In genomic region chr11:94937335-94937781, GRCm38 (mm10) we compare ENCODE assay signal across 9 mouse cellular contexts. TPM values are rescaled to one million over a fixed set of nuclear protein-coding genes. Genes with fewer than 3 reads are reported as not detected.
DNase-seq lines count a peak whose midpoint lies in the region; ATAC-seq and TF ChIP-seq lines count a peak whose summit lies in the region.
"Had no signal": no experiment of that assay in that cellular context is flagged by ENCODE, and none has a peak within 500 bp of the region (broad histone marks: within the 10 kb centered on the region; RNA-seq: fewer than 3 reads in every experiment).

No protein-coding gene starts in this region.

- TF ChIP-seq CTCF in lung, embryonic 14.5 days (IDR thresholded peaks at IDR 0.05; ENCODE audit: low read depth): no peak

- H3K9me3 ChIP-seq in lung, embryonic 14.5 days (ENCODE audit: low read depth, low read length): no peaks in the 10 kb centered on the region
- H3K9me3 ChIP-seq in embryonic facial prominence, embryonic 13.5 days: no peaks in the 10 kb centered on the region
- no peaks in the 10 kb centered on the region for H3K9me3 ChIP-seq in hindbrain, embryonic 10.5 days
- H3K9me3 ChIP-seq in limb, embryonic 14.5 days (ENCODE audit: control insufficient read depth, low read length): no peaks in the 10 kb centered on the region

- H3K27ac ChIP-seq in lung, embryonic 14.5 days (ENCODE audit: low read depth): peak overlapping the region; percentile 96
- peak overlapping the region; percentile 98 for H3K27ac ChIP-seq in embryonic facial prominence, embryonic 13.5 days
- peak overlapping the region; percentile 29; the same call in 1 of the 2 replicates for H3K27ac ChIP-seq in hindbrain, embryonic 10.5 days
- peak overlapping the region; percentile 93 for H3K27ac ChIP-seq in limb, embryonic 14.5 days (replicated peaks; ENCODE audit: low read depth, low read length)

- peaks cover 46% of the 10 kb centered on the region for H3K36me3 ChIP-seq in lung, embryonic 14.5 days (ENCODE audit: insufficient read depth)
- peaks cover 43% of the 10 kb centered on the region for H3K36me3 ChIP-seq in embryonic facial prominence, embryonic 13.5 days
- H3K36me3 ChIP-seq in hindbrain, embryonic 10.5 days: no peaks in the 10 kb centered on the region
- H3K36me3 ChIP-seq in limb, embryonic 14.5 days (ENCODE audit: control insufficient read depth, insufficient read depth, low read length): peaks cover 46% of the 10 kb centered on the region

- H3K27me3 ChIP-seq in lung, embryonic 14.5 days (ENCODE audit: insufficient read depth, low read length): no peaks in the 10 kb centered on the region; the same call in 1 of the 2 replicates
- H3K27me3 ChIP-seq in embryonic facial prominence, embryonic 13.5 days: peaks cover 2% of the 10 kb centered on the region; the same call in 1 of the 2 replicates
- peaks cover 97% of the 10 kb centered on the region for H3K27me3 ChIP-seq in hindbrain, embryonic 10.5 days (ENCODE audit: insufficient read depth, poor library complexity, severe bottlenecking)
- H3K27me3 ChIP-seq in limb, embryonic 14.5 days (ENCODE audit: control insufficient read depth, insufficient read depth, low read length): no peaks in the 10 kb centered on the region

- H3K9ac ChIP-seq in lung, embryonic 14.5 days: peak overlapping the region; percentile 86
- peak overlapping the region; percentile 95 for H3K9ac ChIP-seq in embryonic facial prominence, embryonic 13.5 days
- peak overlapping the region; percentile 93 for H3K9ac ChIP-seq in limb, embryonic 14.5 days (ENCODE audit: low read depth, low read length, severe bottlenecking)

- peaks cover 21% of the 10 kb centered on the region; the same call in 1 of the 2 replicates for H3K4me1 ChIP-seq in lung, embryonic 14.5 days (ENCODE audit: insufficient read depth)
- H3K4me1 ChIP-seq in embryonic facial prominence, embryonic 13.5 days: peaks cover 71% of the 10 kb centered on the region
- H3K4me1 ChIP-seq in hindbrain, embryonic 10.5 days (replicated peaks): peaks cover 48% of the 10 kb centered on the region
- peaks cover 40% of the 10 kb centered on the region for H3K4me1 ChIP-seq in limb, embryonic 14.5 days (ENCODE audit: control insufficient read depth, insufficient read depth, low read length)

- DNase-seq in lung, embryonic 14.5 days: peak; percentile 80
- no peak for DNase-seq in lung, postnatal 25 days (ENCODE audit: low spot score)
- no peak for DNase-seq in hindbrain, embryonic 10.5 days (ENCODE audit: low spot score)
- no peak for DNase-seq in limb, embryonic 14.5 days (ENCODE audit: low spot score)
- DNase-seq in right cerebral cortex, adult 18-20 months: peak; percentile 77
- DNase-seq in embryo, embryonic 11 days: no peak
- DNase-seq in adrenal gland, postnatal 36 days: no peak

- under 1% methylated on average over 18 of the region's 18 CpGs for WGBS in lung, embryonic 14.5 days
- WGBS in embryonic facial prominence, embryonic 13.5 days: under 1% methylated on average over 18 of the region's 18 CpGs
- WGBS in hindbrain, embryonic 10.5 days: under 1% methylated on average over 18 of the region's 18 CpGs
- WGBS in limb, embryonic 14.5 days: under 1% methylated on average over 18 of the region's 18 CpGs

- peak overlapping the region; percentile 55 for H3K4me3 ChIP-seq in lung, embryonic 14.5 days (ENCODE audit: low read depth, low read length)
- H3K4me3 ChIP-seq in embryonic facial prominence, embryonic 13.5 days: peak overlapping the region; percentile 74
- H3K4me3 ChIP-seq in hindbrain, embryonic 10.5 days: peak overlapping the region; percentile 52
- peak overlapping the region; percentile 75 for H3K4me3 ChIP-seq in limb, embryonic 14.5 days (replicated peaks; ENCODE audit: low read length)

- ATAC-seq in lung, embryonic 14.5 days (ENCODE audit: insufficient read depth): peak; percentile 44
- ATAC-seq in embryonic facial prominence, embryonic 13.5 days (ENCODE audit: insufficient number of reproducible peaks, insufficient read depth, low FRiP score, low TSS enrichment, low read depth): no peak
- ATAC-seq in limb, embryonic 14.5 days (ENCODE audit: low FRiP score, low read depth): peak; percentile 58

- no peak for TF ChIP-seq POLR2A in limb, embryonic 14.5 days (IDR thresholded peaks at IDR 0.05; ENCODE audit: borderline replicate concordance, extremely low read depth, insufficient read depth, insufficient read length)

- H3K4me2 ChIP-seq in lung, embryonic 14.5 days: peak overlapping the region; percentile 70
- peak overlapping the region; percentile 90 for H3K4me2 ChIP-seq in embryonic facial prominence, embryonic 13.5 days
- peak overlapping the region; percentile 73 for H3K4me2 ChIP-seq in limb, embryonic 14.5 days (replicated peaks; ENCODE audit: low read depth, low read length, severe bottlenecking)

RNA-seq across cellular contexts. Expression of gene Col1a1, which starts 1.3 kb away (rescaled TPM):
- polyA plus RNA-seq in lung, embryonic 14.5 days (2014; fragmentation: Nextera tagmentation; extraction: Ambion mirVana): 1,035 and 1,062 TPM in 2 replicates
- 1,060 and 1,259 TPM in 2 replicates for polyA plus RNA-seq in embryonic facial prominence, embryonic 13.5 days (2015; fragmentation: Nextera tagmentation; extraction: Ambion mirVana)
- 98.1 and 193 TPM in 2 replicates for polyA plus RNA-seq in hindbrain, embryonic 10.5 days (2016; fragmentation: Nextera tagmentation; extraction: Ambion mirVana)
- 1,421 and 1,570 TPM in 2 replicates for polyA plus RNA-seq in limb, embryonic 14.5 days (2012; rRNA removed)
- polyA plus RNA-seq in limb, embryonic 14.5 days (2014; fragmentation: Nextera tagmentation; extraction: Ambion mirVana): 2,528 and 2,873 TPM in 2 replicates
- 100 to 1,000 TPM; 111 to 222 TPM for total RNA-seq in adrenal gland, postnatal 36 days (2021)

RNA-seq across cellular contexts. Expression of gene Hils1, which starts 30.0 kb away (rescaled TPM):
- polyA plus RNA-seq in lung, embryonic 14.5 days (2014; fragmentation: Nextera tagmentation; extraction: Ambion mirVana): not detected in 2 replicates
- polyA plus RNA-seq in embryonic facial prominence, embryonic 13.5 days (2015; fragmentation: Nextera tagmentation; extraction: Ambion mirVana): not detected in 2 replicates
- not detected in 2 replicates for polyA plus RNA-seq in hindbrain, embryonic 10.5 days (2016; fragmentation: Nextera tagmentation; extraction: Ambion mirVana)
- 0.41 and 0.58 TPM in 2 replicates for polyA plus RNA-seq in limb, embryonic 14.5 days (2012; rRNA removed)
- polyA plus RNA-seq in limb, embryonic 14.5 days (2014; fragmentation: Nextera tagmentation; extraction: Ambion mirVana): 0.29 TPM in 1 of 2 replicates, not detected in the other
- not detected for total RNA-seq in adrenal gland, postnatal 36 days (2021)
- polyA plus RNA-seq: brain, embryonic 14.5 days had no signal

RNA-seq across cellular contexts. Expression of gene Sgca, which starts 38.8 kb away (rescaled TPM):
- 0.35 TPM in 1 of 2 replicates, not detected in the other for polyA plus RNA-seq in lung, embryonic 14.5 days (2014; fragmentation: Nextera tagmentation; extraction: Ambion mirVana)
- 1.1 and 1.5 TPM in 2 replicates for polyA plus RNA-seq in embryonic facial prominence, embryonic 13.5 days (2015; fragmentation: Nextera tagmentation; extraction: Ambion mirVana)
- 0.10 TPM in 1 of 2 replicates, not detected in the other for polyA plus RNA-seq in hindbrain, embryonic 10.5 days (2016; fragmentation: Nextera tagmentation; extraction: Ambion mirVana)
- 19.4 and 32.9 TPM in 2 replicates for polyA plus RNA-seq in limb, embryonic 14.5 days (2012; rRNA removed)
- 9.1 and 10.2 TPM in 2 replicates for polyA plus RNA-seq in limb, embryonic 14.5 days (2014; fragmentation: Nextera tagmentation; extraction: Ambion mirVana)
- not detected for total RNA-seq in adrenal gland, postnatal 36 days (2021)

RNA-seq across cellular contexts. Expression of gene Ppp1r9b, which starts 53.5 kb away (rescaled TPM):
- polyA plus RNA-seq in lung, embryonic 14.5 days (2014; fragmentation: Nextera tagmentation; extraction: Ambion mirVana): 13.0 and 14.3 TPM in 2 replicates
- 13.2 and 13.5 TPM in 2 replicates for polyA plus RNA-seq in embryonic facial prominence, embryonic 13.5 days (2015; fragmentation: Nextera tagmentation; extraction: Ambion mirVana)
- 10.4 and 11.8 TPM in 2 replicates for polyA plus RNA-seq in hindbrain, embryonic 10.5 days (2016; fragmentation: Nextera tagmentation; extraction: Ambion mirVana)
- 32.8 and 34.6 TPM in 2 replicates for polyA plus RNA-seq in limb, embryonic 14.5 days (2012; rRNA removed)
- polyA plus RNA-seq in limb, embryonic 14.5 days (2014; fragmentation: Nextera tagmentation; extraction: Ambion mirVana): 17.3 and 17.9 TPM in 2 replicates
- total RNA-seq in adrenal gland, postnatal 36 days (2021): 100 to 1,000 TPM; 119 to 120 TPM

Comparison
In these comparisons a context has a peak if more than half of its experiments do, and no peak if none do; other contexts are left out.
1. DNase-seq: peak in lung, embryonic 14.5 days (single experiment) and right cerebral cortex, adult 18-20 months (single experiment); none in lung, postnatal 25 days (single experiment), hindbrain, embryonic 10.5 days (single experiment), limb, embryonic 14.5 days (single experiment), embryo, embryonic 11 days (single experiment) and adrenal gland, postnatal 36 days (0 of 2).
2. H3K27ac ChIP-seq: peak in every context shown above with its lines; median percentile 98 in embryonic facial prominence, embryonic 13.5 days; 96 in lung, embryonic 14.5 days; 93 in limb, embryonic 14.5 days; 29 in hindbrain, embryonic 10.5 days.
3. Peak in every context shown above with its lines, with median percentiles within 50 percentile points of each other: H3K4me2 ChIP-seq, H3K4me3 ChIP-seq and H3K9ac ChIP-seq.